Mouse (Mus musculus) activated CD4-positive, CD25-positive, alpha-beta regulatory T cell, adult 9 weeks (primary cell): ENCODE measurements around the gene Gm20772. TPM values are rescaled to one million over a fixed set of nuclear protein-coding genes. Genes with fewer than 3 reads are reported as not detected.

Source experiments
- polyA plus RNA-seq: library from polyadenylated mRNA; unstranded; fragments of 100-300 nt; shearing (Covaris generic); gene quantifications from one replicate; pipeline ENCODE4 v1.2.1, GENCODE M21; 2017

The Gm20772 gene
- polyA plus RNA-seq: not detected

DNA sequence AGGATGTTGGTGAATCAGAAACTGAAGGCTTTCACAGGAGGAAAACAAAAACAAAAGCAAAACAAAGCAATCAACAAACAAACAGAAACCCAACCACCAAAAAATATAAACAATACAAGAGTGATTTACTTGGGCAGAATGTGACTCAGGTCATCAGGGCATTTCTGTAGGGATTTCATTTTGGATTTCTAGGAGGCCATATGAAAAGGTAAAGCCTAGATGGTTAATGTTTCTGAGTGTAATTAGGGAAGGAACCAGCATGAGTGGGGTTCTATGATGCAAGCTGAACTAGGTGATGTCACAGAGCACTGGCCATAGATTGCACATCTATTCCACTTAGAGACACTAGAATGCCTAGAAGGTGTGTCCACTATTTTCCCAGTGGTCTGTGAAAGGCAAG, at the start of gene Gm20772, which contains the start of gene Gm20831:
Gene Gm20772, plus strand, starts transcription at position 301 of the 400 bp plus-strand sequence.
Gene Gm20831, plus strand, starts transcription at position 301 of the 400 bp plus-strand sequence.

GRCm38 (mm10) chrY:17846166-17846565, 28.4 kb upstream of the Gm20772 start, which contains the start of gene Gm21904:
TSS of gene Gm21904 (minus strand) at chrY:17846266.

Other genes with a start within 250 kb of the Gm20772 start
- not detected for gene Gm21904, start 28.5 kb upstream of the Gm20772 start, polyA plus RNA-seq
- not detected for gene Gm20831, start within 50 bp of the Gm20772 start, polyA plus RNA-seq
- not detected for gene Srsy, start 62.6 kb downstream of the Gm20772 start, polyA plus RNA-seq
- gene Gm21764, start 187.1 kb downstream of the Gm20772 start, polyA plus RNA-seq: not detected
- gene Ssty1, start 214.4 kb downstream of the Gm20772 start, polyA plus RNA-seq: not detected